Mouse (Mus musculus) cerebellum, adult 2 months (tissue): Measurements from ENCODE around the gene Celsr2. TPM values are rescaled to one million over a fixed set of nuclear protein-coding genes. Genes with fewer than 3 reads are reported as not detected.

Source experiments
- DNase-seq, 2 experiments: peaks; one replicate each; pipeline ENCODE4 v3.0.0; 2021
- H3K27ac ChIP-seq: fragments of 200-500 bp; 2 replicates; pipeline ENCODE4 v1.5.1; 2012; ENCODE audit warnings: low read length, control low read depth, inconsistent platforms; ENCODE audit not compliant: insufficient read depth
- H3K27me3 ChIP-seq: fragments of 200-500 bp; 2 replicates; pipeline ENCODE4 v1.6.1; 2012; ENCODE audit warnings: inconsistent platforms, mild to moderate bottlenecking, low read length, moderate library complexity; ENCODE audit not compliant: control insufficient read depth, insufficient read depth
- H3K4me1 ChIP-seq: fragments of 200-500 bp; 2 replicates; pipeline ENCODE4 v1.6.1; 2011; ENCODE audit warnings: low read length; ENCODE audit not compliant: control insufficient read depth, insufficient read depth
- H3K4me3 ChIP-seq: fragments of 200-500 bp; replicated peaks from 2 replicates; pipeline ENCODE3; 2011; ENCODE audit warnings: mild to moderate bottlenecking, low read depth, low read length, control low read depth; ENCODE audit not compliant: insufficient read depth
- CTCF ChIP-seq: fragments of 200-500 bp; IDR thresholded peaks from 2 replicates; pipeline ENCODE4 v1.5.1; 2011; ENCODE audit warnings: low read depth, mild to moderate bottlenecking, control low read depth, low read length, moderate library complexity, borderline replicate concordance; ENCODE audit not compliant: insufficient read depth
- POLR2A ChIP-seq: fragments of 200-500 bp; IDR thresholded peaks from 2 replicates; pipeline ENCODE4 v1.6.1; 2011; ENCODE audit warnings: low read length, control low read depth, borderline replicate concordance; ENCODE audit not compliant: insufficient read depth
- WGBS: fragments of 180-500 bp; shearing (Covaris S2); methylation state at CpG from one replicate; pipeline ENCODE4 v1.1.7; 2018; 5-methylcytosine and 5-hydroxymethylcytosine counted together
- polyA plus RNA-seq: library from polyadenylated mRNA; depleted of rRNA; stranded (reverse); fragments of >200 nt; gene quantifications from 2 replicates; pipeline ENCODE4 v1.2.3, GENCODE M21; 2012

Celsr2 gene
- polyA plus RNA-seq, 1 experiment, result 57.4 TPM

DNA sequence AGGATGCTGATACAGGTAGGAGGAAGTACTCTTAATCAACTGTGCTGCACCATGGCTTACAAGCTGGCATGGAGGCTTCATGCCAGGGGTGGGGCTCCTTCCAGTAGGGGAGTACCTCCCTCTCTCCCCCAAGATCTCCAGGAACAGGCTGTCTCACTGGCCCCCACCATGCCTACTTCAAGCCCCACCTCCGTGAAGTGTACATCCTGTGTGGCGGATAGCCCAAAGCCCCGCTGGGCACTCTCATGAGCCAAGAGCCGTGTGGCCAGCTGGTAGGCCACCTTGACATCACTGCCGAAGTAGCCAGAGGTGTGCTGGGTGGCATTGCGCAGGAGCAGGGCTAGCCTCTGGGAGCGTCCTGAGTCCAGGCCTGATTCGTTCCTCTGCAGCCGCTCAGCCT, 17.1 kb downstream of the Celsr2 start:
- no peak overlapping the region for H3K4me3 ChIP-seq
- H3K4me1 ChIP-seq, result peaks cover 15% of the 10 kb centered on the region
- no peak for DNase-seq
- TF ChIP-seq CTCF, result no peak
- TF ChIP-seq POLR2A, result no peak
- H3K27ac ChIP-seq, result no peak overlapping the region
- WGBS, result 49% methylated on average over 9 of the region's 9 CpGs
- no peaks in the 10 kb centered on the region for H3K27me3 ChIP-seq

DNA sequence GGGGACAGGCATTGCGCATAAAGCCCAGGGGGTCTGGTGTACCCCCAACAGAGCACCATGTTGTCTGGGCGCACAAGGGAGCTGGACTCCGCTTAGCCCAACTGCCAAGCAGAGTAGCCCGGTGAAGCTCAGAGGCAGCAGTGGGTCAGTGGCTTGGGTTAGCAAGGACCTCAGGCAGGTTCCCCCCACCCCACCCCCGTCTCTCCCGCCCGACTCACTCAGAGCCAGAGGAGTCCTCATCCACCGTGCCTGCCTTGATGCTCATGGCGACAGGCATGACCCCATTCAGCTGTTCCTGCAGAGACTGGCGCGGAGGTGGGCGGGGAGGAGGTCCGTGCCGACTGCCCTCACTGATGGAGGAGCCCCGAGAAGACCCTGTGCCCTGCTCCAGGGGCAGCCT, 22.6 kb downstream of the Celsr2 start:
- H3K27me3 ChIP-seq, result no peaks in the 10 kb centered on the region
- H3K4me1 ChIP-seq, result no peaks in the 10 kb centered on the region
- no peak for DNase-seq
- no peak overlapping the region for H3K27ac ChIP-seq
- 57% methylated on average over 15 of the region's 15 CpGs for WGBS
- H3K4me3 ChIP-seq, result no peak overlapping the region
- no peak for TF ChIP-seq CTCF
- TF ChIP-seq POLR2A, result no peak

DNA sequence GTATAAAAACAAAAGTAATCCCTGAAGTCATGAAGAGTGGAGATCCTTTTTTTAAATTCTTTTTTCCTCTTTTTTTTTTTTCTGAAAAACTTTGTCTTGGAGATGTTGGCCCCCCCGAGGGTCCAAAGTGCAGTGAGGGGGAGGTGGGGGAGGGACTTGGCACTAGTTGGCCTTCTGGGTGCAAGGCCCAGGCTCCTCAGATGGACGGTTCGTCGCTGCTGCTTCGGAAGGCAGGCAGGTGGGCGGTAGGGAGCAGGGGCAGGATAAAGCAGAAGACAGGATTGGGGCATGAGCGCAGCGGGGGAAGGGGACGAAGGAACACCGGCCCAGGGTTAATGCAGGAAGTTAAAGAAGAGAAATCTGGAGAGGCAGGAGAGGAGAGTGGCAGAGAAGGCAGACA, 23.1 kb downstream of the Celsr2 start:
- Histone ChIP-seq H3K27ac (no peak overlapping the region), H3K27me3 (no peaks in the 10 kb centered on the region), H3K4me1 (no peaks in the 10 kb centered on the region), H3K4me3 (no peak overlapping the region)
- no peak for DNase-seq
- no peak for TF ChIP-seq CTCF
- no peak for TF ChIP-seq POLR2A
- WGBS, result 45% methylated on average over 10 of the region's 10 CpGs

DNA sequence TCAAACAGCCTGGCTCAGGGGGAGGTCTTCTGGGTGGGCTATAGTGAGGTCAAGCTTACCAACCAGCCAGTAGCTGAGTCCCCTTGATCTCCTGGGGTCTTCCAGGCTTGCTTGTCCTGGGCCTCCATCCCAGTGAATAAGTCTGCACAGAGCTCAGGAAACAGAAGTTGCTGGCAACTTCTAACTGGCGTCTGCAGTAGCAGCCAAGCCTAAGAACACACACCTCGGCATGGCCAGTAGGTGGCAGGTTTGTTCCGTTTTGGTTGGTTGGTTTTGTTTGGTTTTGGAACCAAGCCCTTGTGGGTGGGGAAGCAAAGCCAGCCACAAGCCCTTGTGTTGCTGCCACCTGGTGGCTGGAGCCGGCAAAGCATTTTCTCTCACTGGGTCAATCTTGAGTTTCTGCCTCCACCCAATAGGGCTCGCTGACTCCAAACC, 26.2 kb downstream of the Celsr2 start:
- H3K4me1 ChIP-seq, result peaks cover under 1% of the 10 kb centered on the region; the same call in 1 of the 2 replicates
- no peaks in the 10 kb centered on the region for H3K27me3 ChIP-seq
- no peak overlapping the region for H3K4me3 ChIP-seq
- DNase-seq, result peak; percentile 93 to 97
- no peak overlapping the region for H3K27ac ChIP-seq
- TF ChIP-seq POLR2A, result no peak
- TF ChIP-seq CTCF, result peak; percentile 94
- WGBS, result under 1% methylated on average over 5 of the region's 5 CpGs

DNA sequence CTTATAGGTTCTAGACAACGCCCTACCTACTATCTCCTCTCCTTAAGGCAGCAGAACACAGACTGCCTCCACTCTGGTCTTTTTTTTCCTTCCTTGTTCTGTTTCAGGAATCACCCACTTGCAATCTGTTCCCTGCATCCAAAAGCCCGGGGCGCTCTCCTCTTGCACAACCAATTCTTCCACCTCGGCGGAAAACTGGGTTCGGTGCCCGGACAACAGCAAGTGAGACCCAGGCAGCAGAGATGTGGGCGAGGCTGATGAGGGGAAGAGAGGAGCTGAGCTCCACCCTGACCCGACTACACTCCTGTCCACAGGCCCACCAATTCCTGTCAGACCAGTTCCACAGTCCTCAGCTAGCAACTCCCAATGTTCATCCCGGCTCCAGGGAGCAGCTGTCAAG, 29.2 kb downstream of the Celsr2 start:
- Histone ChIP-seq H3K27ac (no peak overlapping the region), H3K4me3 (no peak overlapping the region), H3K27me3 (no peaks in the 10 kb centered on the region), H3K4me1 (peaks cover 5% of the 10 kb centered on the region)
- WGBS, result 36% methylated on average over 10 of the region's 10 CpGs
- TF ChIP-seq POLR2A, result no peak
- TF ChIP-seq CTCF, result no peak
- DNase-seq, result no peak

DNA sequence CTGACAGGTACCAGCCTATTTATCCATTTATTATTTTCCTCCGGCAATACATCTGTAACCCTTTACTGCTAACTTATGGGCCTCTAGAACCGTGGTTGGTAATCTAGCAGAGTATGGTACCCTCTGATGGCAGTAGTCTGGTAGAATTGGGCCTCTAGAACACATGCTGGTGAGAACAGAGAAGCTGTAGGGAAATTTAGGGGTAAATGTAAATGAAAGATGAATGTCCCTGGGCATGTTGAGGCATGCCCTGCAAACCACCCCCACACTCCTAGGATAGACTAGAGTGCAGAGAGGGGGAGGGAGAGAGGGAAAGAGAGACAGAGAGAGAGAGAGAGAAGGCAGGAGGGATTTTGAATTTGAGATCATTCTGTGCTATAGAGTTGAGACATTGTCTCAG, 30.9 kb downstream of the Celsr2 start:
- H3K27ac ChIP-seq, result no peak overlapping the region
- no peak for TF ChIP-seq CTCF
- no peak for TF ChIP-seq POLR2A
- no peaks in the 10 kb centered on the region for H3K27me3 ChIP-seq
- DNase-seq, result no peak
- peaks cover 5% of the 10 kb centered on the region for H3K4me1 ChIP-seq
- WGBS, result 59% methylated on average over 2 of the region's 2 CpGs
- no peak overlapping the region for H3K4me3 ChIP-seq

DNA sequence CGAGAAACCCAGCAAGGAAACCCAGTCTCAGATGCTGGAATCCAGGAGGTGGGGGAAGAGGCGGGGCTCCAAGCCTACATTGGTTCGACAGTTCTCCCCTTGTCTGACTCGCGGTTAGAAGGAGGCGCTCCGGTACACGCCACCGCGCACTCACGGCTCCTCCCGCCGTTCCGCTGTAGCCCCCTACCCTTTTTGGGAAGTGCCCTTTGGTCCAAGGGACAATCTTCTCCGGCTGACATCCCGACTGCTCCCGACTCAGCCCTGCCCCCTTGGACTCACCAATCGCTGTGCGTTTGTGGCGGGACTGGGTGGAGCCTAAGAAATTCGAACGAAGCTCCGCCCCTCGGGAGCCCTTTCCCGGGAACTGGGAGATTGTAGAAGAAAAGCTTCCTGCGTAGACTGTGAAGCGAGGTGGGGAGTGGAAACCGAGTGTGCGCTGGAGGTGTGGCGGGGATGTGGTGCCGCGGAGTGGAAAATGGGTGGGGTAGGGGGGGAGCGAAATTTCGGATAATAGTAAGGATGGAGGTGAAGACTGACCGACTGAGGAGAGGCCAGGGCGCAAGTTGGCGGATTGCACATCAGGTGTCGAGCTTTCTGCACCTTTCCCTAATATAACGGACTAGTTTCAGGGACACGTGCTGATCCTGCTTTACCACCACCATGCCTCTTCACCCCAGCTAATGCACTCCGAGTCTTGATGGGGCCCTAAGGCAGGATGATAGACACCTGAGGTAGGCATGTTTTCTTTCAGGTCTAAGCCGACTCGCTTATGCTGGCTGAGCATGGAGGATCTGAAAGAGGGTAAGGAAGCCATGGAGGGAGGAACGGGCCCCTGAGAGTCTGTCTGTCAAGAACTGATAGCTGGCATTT, 31.6 kb downstream of the Celsr2 start, which contains the start of gene Psrc1:
Gene Psrc1, plus strand, starts transcription at position 355 of the 870 bp plus-strand sequence.
- 2% methylated on average over 44 of the region's 44 CpGs for WGBS
- H3K4me3 ChIP-seq, result peak within 1 kb of the TSS; percentile 74

More for the DNA sequence above, 31.6 kb downstream of the Celsr2 start, which contains the start of gene Psrc1:
- Histone ChIP-seq H3K4me1 (peaks cover 5% of the 10 kb centered on the region), H3K27ac (no peak within 1 kb of the TSS), H3K27me3 (no peaks in the 10 kb centered on the region)
- DNase-seq, result peak; percentile 78 to 81
- TF ChIP-seq POLR2A (no peak), CTCF (no peak)
